Mouse (Mus musculus): ENCODE data around the gene Gpr107.
"Not testable (repeated sequence)": the region's sequence is repeated elsewhere in the genome, so short reads cannot be mapped to it uniquely, and the experiment has no call there.

Gpr107 gene

DNA sequence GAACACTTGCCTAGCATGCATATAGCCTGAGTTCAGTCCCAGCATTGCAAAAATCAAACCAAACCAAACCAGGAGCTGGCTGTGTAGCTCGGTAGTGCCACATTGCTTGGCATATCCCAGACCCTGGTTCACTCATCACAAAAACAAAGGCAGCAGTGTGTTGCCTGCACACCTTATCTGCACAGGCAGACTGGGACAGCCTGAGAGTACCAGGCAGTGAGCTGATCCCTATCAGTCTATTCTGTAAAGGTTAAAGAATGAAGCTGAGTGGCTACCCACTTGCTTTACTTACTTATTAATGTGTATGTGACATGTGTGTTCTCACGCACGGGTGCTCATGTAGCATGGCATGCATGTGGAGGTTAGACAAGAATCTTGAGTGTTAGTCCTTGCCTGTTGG lies 4.7 kb downstream of the Gpr107 start:
- no peak for DNase-seq (ENCODE audit: low read depth, low spot score)

DNA sequence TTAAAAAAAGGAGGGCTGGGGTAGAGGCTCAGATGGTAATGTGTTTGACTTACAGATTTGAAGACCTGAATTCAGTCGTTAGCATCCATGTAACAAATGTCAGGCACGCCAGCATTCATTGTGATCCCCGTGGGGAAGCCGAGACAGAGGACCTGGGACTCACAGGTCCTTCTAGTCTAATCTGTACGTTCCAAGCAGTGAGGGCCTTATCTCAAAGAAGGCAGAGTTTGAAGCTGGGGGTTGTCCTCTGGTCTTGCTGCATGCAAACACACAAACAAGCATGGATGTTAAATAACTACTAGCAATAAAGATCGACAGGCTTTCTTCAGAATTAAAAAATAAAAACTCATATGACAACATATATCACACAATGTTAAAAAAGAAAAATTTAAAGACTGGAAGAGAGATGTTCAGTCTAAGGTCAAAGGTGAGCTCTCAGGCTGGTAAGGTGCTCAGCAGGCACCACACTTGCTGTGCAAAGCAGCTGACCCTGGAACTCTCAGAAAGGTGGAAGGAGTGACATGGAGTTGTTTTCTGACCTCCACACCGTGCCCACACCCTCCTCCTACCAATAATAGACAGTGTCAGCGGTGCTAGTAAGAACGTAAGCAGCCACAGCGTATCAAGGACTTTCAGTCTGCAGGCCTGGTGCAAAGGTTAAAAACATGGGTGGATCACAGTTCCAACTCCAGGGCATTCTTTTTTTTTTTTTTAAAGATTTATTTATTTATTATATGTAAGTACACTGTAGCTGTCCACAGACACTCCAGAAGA lies 8.2 kb downstream of the Gpr107 start:
- DNase-seq (ENCODE audit: low read depth, low spot score) = no peak

DNA sequence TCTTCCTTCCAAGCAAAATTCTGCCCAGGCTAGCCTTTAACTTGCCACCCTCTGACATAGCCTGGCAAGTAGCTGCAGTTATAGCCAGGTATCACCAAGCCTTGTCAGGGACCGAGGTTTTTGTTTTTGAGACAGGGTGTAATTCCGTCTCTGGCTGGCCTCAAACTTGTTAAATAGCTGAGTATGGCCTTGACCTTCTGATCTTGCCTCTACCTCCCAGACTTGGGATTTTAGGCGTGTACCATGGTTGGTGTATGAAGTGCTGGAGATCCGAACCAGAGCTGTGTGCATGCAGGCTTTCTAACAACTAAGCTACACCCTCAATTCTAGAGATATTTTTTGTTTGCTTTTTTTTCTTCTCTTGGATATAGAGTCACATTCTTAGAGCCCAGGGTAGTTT lies 9.5 kb downstream of the Gpr107 start:
- no peak for DNase-seq (ENCODE audit: low read depth, low spot score)

DNA sequence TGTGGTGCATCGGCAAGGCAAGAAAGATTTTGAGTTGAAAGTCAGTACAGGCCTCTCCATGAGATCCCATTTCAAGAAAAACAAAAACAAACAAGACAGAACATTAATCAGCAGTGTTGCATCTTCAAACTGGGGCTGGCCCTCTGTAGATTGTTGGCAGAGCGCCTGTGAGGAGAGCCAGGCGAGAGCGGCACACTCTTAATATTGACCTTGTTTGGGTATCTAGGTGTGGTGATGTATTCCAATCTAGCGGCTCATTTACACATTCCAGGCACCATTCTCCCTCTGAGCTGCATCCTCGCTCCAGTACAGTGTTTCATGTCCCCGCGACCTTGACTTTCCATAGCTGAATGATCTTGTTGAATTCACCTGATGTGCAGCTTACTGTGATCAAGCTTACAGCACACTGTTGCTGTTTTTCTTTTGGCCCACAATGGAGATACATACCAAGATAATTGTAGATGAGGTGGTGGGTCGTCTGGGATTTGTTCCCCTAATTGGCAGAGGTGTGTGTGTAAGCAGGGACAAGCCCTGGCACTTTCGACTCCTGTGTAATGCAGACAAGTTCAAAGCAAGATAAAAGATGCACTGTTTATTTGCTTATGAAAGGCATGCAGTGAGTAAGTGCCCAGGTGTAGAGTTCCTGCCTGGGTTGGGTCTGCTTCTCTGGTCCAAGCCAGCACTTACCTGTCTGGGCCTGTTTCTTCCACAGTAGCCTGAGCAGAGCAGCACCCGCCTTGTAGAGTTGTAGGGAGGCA lies 11.4 kb downstream of the Gpr107 start:
- no peak for DNase-seq (ENCODE audit: low read depth, low spot score)

DNA sequence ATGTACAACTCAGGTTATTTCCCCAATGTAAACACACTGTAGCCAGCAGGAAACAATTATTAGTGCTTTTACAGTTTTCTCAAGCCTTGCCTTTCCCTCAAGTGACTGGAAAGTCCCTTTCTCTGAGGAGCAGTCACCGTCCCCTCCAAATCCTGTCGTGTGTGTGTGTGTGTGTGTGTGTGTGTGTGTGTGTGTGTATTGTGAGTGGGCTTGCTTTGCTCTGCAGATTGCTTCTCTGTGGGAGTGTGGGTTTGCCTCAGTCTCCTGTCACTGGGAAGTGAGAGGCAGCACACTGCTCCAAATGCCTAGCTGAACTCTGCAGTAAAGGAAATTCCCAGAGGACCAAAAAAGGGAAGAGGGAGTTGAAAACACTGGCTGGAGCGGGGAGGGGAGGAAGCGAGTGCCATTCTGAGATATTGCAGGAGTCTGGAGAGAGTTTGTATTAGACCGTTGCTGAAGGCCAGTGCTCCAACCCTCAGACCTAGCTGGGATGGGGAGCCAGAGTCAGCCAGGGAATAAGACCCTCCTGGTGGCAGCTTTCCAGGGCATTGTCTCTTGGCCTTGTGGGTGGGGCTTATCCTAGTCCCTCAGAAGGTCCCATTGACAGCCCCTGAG lies 12.8 kb downstream of the Gpr107 start:
- no peak for DNase-seq (ENCODE audit: low read depth, low spot score)

DNA sequence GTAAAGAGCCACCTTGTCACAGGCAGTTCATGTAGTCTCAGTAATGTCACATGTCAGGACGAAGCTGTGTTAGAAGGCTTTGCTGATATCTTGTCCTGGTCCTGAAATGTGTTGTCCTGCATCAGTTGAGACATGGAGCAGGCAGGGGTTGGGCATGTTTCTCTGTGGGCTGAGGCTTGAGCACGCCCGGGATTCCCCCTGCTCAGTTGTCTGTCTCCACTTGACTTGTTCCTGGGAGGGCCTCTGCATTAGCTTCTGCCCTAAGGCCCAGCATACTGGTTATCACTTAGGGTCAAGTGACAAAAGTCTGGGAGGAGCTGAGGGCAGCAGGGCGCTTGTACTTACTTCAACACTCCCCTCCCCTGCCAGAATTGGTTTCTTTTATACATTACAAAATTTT lies 13.4 kb downstream of the Gpr107 start:
- no peak for DNase-seq (ENCODE audit: low read depth, low spot score)

DNA sequence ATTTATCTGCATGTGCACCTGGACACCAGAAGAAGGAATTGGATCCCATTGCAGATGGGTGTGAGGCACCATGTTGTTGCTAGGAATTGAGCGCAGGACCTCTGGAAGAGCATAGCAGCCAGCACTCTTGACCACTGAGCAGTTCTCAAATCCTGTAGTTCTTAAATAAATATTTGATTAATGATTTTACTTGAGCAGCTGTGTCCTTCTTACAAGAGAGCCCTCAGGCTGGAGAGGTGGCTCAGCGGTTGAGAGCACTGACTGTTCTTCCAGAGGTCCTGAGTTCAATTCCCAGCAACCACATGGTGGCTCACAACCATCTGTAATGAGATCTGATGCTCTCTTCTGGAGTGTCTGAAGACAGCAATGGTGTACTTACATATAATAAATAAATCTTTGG lies 15.5 kb downstream of the Gpr107 start:
- DNase-seq (ENCODE audit: low read depth, low spot score) = not testable (repeated sequence)

DNA sequence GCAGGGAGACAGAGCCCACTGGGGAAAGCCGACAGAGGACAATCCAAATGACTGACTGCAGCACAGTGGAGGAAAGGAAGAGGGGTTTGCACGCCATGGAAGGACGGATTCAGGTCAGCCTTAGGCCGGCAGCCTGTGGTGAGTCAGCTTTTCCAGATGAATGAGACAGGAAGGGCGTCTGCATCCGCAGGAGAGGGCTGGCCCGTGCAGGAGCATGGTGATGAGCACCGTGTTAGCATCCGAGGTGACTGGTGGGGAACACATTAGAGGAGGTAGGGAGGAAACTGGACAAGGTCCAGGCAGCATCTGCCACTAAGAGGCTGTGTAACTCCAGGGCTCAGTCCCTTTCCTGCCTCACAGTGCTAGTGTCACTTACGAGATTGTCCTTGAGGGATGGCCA lies 16.9 kb downstream of the Gpr107 start:
- no peak for DNase-seq (ENCODE audit: low read depth, low spot score)

DNA sequence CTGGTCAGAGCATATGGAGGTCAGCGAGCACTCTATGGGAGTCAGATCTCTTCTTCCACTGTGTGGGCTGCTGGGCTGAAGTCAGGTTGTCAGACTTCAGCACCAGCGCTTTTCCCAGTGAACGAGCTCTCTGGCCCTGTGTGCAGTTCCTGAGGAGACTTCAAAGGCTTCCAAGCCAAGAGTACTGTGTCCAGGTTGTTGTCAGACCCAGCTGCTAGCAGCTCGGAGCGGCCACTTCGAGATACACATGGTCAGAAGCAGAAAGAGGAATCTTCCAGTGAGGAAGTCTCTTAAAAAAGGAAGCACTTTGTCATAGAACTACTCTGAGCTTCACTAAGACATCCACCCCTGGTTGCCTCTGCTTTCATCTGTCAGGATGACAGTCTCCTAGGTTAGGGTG lies 18.0 kb downstream of the Gpr107 start:
- DNase-seq (ENCODE audit: low read depth, low spot score) = no peak

DNA sequence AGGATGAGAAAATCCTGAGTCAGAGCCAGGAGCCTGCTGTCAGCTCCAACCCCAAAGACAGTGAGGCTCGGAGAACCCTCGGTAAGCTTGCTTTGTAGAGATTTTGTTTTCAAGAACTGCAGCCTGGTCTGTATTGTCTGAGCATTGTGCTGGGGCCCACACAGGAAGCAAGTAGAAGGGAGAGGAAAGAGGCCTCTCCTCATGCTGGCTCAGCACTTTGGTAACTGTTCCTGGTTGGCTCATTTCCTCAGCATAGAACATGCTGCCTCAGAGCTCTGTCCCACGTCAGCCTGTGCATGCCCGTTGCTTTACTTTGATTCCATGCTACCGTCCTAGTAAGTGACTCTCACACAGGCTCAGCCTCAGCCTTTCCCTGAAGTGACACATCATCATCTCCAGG lies 19.9 kb downstream of the Gpr107 start:
- DNase-seq (ENCODE audit: low read depth, low spot score) = no peak

DNA sequence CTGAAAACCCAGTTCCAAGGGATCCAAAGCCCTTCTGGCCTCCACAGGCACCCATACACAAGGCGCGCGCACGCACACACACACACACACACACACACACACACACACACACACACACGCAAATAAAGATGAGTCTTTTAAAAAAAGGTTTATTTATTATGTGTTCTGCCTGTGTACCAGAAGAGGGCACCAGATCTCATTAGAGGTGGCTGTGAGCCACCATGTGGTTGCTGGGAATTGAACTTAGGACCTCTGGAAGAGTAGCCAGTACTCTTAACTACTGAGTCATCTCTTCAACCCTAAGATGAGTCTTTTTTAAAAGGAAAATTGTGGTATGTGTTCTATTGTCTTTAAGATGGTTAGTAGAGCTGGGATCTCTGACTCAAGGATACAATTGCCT lies 20.4 kb downstream of the Gpr107 start:
- peak; percentile 72 for DNase-seq (ENCODE audit: low read depth, low spot score)

DNA sequence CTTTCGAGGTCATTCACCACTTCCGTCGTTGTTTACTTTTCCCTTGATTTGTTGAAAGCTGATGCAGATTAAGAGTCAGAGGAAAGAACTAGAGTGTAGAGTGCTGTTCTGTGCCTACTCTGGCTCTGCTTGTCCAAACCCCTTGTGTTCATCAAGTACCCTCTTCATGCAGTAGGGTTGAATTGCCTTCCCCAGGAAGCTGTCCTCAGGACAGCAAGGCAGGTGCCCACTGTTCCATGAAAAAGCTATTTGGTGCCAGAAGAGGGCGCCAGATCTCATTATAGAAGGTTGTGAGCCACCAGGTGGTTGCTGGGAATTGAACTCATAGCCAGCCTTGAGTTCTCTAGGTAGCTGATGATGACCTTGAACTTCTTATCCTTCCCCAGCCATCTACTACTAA lies 21.2 kb downstream of the Gpr107 start:
- peak; percentile 38 for DNase-seq (ENCODE audit: low read depth, low spot score)

DNA sequence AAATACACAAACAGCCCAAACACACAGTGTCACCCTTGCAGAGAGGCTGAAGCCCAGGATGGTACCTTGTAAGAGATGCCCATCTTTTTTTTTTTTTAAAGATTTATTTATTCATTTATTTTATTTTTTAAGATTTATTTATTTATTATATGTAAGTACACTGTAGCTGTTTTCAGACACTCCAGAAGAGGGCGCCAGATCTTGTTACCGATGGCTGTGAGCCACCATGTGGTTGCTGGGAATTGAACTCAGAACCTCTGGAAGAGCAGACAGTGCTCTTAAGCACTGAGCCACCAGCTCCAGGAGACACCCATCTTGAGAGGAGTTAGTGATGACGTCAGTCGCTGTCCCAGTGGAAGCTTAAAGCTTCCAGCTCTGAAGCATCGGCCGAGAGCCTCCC lies 26.5 kb downstream of the Gpr107 start:
- DNase-seq (ENCODE audit: low read depth, low spot score) = not testable (repeated sequence)

DNA sequence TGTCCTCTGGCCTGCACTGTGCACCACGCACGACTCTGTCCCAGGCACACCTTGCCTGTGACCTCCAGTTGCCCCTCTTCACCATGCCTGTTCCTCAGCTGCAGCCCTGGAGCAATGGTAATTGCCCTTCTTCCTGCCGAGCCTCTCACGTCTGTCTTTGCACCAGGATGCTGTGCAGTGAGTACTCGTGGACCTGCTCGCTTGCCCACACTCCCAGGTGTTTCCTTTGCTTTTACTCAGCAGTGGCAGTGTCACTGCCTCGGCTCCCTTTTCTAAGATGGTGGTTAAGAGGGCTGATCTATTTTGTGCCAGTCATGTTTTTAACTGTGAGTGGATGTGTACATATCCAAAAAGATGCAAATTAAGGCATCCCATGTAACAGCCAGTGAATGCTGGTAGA lies 27.4 kb downstream of the Gpr107 start:
- DNase-seq (ENCODE audit: low read depth, low spot score) = no peak

DNA sequence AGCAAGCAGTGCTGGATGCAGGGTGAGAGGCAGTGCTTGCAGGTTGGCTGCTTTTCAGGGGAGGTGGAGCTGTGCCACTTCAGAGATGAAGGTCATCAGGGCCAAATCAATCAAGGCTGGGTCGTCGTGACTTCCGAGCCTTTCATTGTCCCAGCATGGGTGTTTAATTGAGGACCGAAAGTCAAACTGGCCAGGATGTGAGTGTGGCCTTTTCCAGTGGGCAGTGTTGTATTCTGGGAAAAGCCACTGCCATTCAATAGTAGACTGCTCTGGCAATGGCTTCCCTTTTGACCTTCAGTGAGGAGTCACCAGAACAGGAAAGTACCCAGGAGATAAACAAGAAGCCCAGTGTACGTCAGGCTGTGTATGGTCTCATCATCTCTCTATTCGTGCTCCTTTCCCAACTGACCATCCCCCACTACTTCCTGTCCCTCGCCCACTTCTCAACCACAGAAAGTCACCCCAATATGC lies 28.0 kb downstream of the Gpr107 start:
- no peak for DNase-seq (ENCODE audit: low read depth, low spot score)

DNA sequence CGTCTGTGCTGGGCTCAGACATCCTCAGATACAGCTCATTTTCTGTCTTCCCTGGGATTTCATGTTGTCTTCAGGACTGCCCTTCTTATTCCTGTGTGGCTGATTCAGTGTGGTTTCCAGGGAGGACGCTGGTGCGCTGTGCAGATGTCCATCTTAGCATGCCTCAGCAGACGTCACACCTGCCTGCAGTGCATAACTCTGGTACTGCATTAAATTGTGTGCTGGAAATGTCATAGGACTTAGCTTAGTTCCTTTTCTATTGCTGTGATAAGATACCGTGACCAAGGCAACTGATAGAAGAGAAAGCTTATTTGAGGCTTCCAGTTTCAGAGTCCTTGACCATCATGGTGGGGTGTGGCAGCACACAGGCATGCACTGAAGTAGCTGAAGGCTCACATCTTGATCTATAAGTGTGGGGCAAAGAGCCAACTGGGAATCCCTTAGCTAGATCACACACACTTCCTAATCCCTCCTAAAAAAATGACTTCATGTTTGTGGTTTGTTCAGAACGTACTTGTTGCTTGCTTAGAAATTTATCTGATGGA lies 30.7 kb downstream of the Gpr107 start:
- DNase-seq (ENCODE audit: low read depth, low spot score) = no peak

DNA sequence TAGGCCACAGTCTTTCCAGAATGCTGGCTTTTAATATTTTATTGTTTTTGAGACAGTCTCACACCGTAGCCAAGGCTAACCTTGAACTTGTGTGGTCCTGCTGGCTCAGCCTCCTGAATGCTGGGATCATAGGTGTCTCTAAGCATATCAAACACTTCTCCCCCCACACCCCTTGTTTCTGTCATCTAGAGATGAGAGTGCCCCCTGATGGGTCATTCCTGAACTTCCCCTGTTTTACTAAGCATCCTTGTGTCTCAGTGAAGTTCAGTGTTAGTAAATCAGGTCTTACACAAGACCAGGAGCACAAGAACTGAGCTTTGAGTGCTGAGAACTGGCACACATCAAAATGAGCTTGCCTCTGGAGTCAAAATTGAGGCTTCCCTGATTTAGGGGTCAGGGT lies 31.7 kb downstream of the Gpr107 start:
- DNase-seq (ENCODE audit: low read depth, low spot score) = peak; percentile 36

DNA sequence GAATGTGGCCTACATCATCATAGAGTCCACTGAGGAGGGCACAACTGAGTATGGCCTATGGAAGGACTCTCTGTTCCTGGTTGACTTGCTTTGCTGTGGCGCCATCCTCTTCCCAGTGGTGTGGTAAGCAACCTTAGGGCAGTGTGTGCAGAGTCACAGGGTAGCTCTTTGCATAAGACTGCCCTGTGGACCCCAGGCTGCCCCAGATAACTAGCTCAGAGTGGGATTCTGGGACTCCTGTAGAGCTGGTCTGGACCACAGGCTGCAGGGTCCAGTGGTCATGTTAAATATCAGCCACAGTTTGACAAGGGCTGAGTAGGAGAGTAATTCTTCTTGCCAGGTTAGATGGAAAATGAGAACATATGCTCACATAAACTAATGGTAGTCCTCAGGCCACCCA lies 36.6 kb downstream of the Gpr107 start:
- DNase-seq (ENCODE audit: low read depth, low spot score) = no peak

DNA sequence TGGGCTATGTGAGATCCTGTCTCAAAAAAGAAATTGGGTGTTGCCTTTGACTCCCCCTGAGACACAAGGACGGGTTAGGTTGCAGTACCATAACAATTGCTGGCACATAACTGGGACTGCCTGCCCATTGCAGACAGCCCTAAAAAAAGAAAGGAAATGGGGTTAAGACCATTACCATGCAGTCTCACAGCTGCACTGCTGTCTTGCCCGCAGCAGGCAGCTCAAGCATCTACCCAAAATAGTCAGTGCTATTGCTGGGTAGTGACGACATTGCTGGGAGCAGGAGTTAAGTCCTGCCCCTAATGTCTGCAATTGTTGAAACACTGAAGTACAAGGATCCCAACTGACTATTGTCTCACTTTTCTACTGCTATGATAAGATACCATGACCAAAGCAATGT lies 37.5 kb downstream of the Gpr107 start:
- no peak for DNase-seq (ENCODE audit: low read depth, low spot score)

DNA sequence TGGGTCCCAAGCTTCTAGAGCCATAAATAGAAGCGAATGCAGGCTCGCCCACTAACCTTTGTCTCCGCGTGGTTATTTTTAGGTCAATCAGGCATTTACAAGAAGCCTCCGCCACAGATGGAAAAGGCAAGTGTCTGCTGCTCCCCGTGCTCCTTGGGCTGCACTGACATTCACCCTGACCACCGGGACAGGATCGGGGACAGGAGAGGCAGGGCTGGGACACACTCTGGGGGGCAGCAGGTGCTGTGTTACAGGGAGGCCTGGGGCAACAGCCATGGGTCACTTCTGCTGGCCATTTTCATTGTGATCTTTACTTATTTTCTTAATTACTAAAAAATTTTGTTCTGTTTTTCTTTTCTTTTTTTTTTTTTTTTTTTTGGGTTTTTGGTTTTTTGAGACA lies 39.6 kb downstream of the Gpr107 start:
- no peak for DNase-seq (ENCODE audit: low read depth, low spot score)

DNA sequence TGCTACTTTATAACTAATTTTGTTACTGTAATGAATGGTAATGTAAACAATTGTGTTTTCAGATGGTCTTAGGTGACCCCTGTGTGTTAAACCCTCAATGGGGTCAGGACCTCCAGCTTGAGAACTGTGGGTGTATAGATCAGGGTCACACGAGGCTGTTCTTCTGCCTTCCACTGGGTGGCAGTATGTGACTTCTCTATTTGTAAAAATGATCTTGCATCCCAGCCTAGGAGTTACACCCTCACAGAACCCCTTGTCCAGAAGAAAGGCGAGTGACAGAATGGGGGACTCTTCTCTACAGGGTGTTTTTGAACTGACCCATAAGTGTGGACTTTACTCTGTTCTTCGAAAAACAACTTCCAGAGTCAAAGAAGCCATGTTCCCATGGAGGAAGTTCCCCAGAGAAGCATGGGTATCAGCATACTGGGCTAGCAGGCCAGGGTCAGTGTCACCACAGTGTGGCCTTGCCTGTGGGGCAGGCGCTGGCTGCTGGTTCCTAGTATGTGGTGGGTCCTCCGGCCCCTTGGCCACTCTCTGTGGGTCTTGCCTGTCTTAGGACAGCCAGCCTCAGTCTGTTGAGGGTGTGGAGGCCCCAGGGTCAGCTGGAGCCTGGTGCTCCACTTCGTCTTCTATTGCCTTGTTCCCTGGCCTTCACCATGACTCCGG lies 42.4 kb downstream of the Gpr107 start:
- peak; percentile 64 for DNase-seq (ENCODE audit: low read depth, low spot score)

DNA sequence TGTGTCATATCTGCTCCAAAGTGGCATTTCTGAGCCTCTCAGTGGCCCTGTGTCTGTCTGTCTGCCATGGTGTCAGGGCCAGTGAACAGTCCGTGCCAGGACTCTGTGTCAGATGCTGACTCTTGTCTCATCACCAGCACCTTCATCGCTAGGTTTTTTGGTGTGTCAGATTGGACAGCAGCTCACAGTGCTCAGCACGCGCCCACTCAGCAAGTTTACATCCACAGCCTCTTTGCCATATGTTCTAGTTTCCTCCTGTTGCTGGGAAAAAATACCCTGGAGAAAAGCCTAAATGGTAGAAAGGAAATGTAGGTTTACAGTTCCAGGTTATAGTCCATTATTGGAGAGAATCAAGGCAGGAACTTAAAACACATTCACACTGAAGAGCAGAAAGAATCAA lies 46.5 kb downstream of the Gpr107 start:
- DNase-seq (ENCODE audit: low read depth, low spot score) = no peak
